Mouse (Mus musculus) forebrain, embryonic 11.5 days (tissue): ENCODE measurements around the gene Tcl1. TPM values are rescaled to one million over a fixed set of nuclear protein-coding genes. Genes with fewer than 3 reads are reported as not detected.
"Not testable (repeated sequence)": the region's sequence is repeated elsewhere in the genome, so short reads cannot be mapped to it uniquely, and the experiment has no call there.

Experiments
- ATAC-seq: fragments of 200-750 bp; cut with Nextera tagmentation; replicated peaks from 2 replicates; pipeline ENCODE4 v1.8.0; 2017; ENCODE audit warnings: moderate TSS enrichment; ENCODE audit not compliant: low FRiP score
- DNase-seq: peaks from one replicate; pipeline ENCODE4 v3.0.0-alpha.2; 2017; ENCODE audit warnings: low spot score
- H3K27ac ChIP-seq: fragments of 300-500 bp; sonication (generic); 2 replicates; pipeline ENCODE4 v1.5.1; 2014; ENCODE audit warnings: low read depth, low read length
- H3K27me3 ChIP-seq: fragments of 300-500 bp; sonication (generic); 2 replicates; pipeline ENCODE4 v1.6.1; 2014; ENCODE audit warnings: mild to moderate bottlenecking, low read length, mixed read lengths; ENCODE audit not compliant: control insufficient read depth, insufficient read depth
- H3K36me3 ChIP-seq: fragments of 300-500 bp; sonication (generic); 2 replicates; pipeline ENCODE4 v1.6.1; 2014; ENCODE audit warnings: mild to moderate bottlenecking, low read length, moderate library complexity, mixed read lengths; ENCODE audit not compliant: control insufficient read depth, insufficient read depth
- H3K4me1 ChIP-seq: fragments of 300-500 bp; sonication (generic); replicated peaks from 2 replicates; pipeline ENCODE4 v1.6.1; 2014; ENCODE audit warnings: low read length, mixed read lengths; ENCODE audit not compliant: control insufficient read depth, insufficient read depth
- H3K4me2 ChIP-seq: fragments of 300-500 bp; sonication (generic); 2 replicates; pipeline ENCODE4 v1.6.1; 2014; ENCODE audit warnings: low read depth, mild to moderate bottlenecking, low read length, moderate library complexity, mixed read lengths; ENCODE audit not compliant: severe bottlenecking
- H3K4me3 ChIP-seq: fragments of 300-500 bp; sonication (generic); 2 replicates; pipeline ENCODE4 v1.5.1; 2014; ENCODE audit warnings: low read depth, low read length
- H3K9ac ChIP-seq: fragments of 300-500 bp; sonication (generic); 2 replicates; pipeline ENCODE4 v1.6.1; 2014; ENCODE audit warnings: low read length
- H3K9me3 ChIP-seq: fragments of 300-500 bp; sonication (generic); 2 replicates; pipeline ENCODE4 v1.6.1; 2016; ENCODE audit warnings: low read length, mixed read lengths; ENCODE audit not compliant: control insufficient read depth
- WGBS: fragments of 180-500 bp; shearing (Covaris S2); extraction: QIAGEN DNeasy Blood & Tissue Kit; methylation state at CpG from one replicate; pipeline ENCODE4 v1.1.7; 2014; 5-methylcytosine and 5-hydroxymethylcytosine counted together
- polyA plus RNA-seq: library from polyadenylated mRNA; unstranded; fragments of >200 nt; fragmentation: Nextera tagmentation; extraction: Ambion mirVana; gene quantifications from 2 replicates; pipeline ENCODE4 v1.2.1, GENCODE M21; 2014

Tcl1 gene
- polyA plus RNA-seq, 1 experiment from 2014 or later = not detected

DNA sequence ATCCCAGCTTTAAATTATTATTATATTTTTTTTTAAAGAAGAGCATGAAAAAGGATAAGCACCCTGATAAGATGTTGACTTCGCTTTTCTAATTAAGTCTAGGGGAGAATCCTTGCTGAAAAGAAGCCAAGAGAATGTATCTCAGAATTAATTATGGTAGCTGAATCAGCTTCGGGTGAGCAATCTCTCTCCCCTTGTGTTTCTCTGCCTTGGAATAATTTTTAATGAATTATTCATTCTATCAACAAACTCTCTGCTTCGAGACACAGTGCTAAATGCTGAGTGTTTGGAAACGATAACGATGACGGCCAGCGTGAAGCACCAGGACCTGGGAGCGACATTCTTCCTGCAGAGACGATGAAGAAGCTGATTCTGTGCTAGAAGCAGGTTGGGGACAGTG is 16.5 kb upstream of the Tcl1 start:
- H3K4me2 ChIP-seq = no peak overlapping the region
- H3K4me3 ChIP-seq = no peak overlapping the region
- WGBS = 81% methylated on average over 9 of the region's 9 CpGs
- no peak overlapping the region for H3K9ac ChIP-seq
- H3K27ac ChIP-seq = no peak overlapping the region
- H3K27me3 ChIP-seq = no peaks in the 10 kb centered on the region
- DNase-seq (no peak), ATAC-seq (no peak)
- no peaks in the 10 kb centered on the region for H3K9me3 ChIP-seq
- H3K4me1 ChIP-seq = no peaks in the 10 kb centered on the region
- H3K36me3 ChIP-seq = no peaks in the 10 kb centered on the region

DNA sequence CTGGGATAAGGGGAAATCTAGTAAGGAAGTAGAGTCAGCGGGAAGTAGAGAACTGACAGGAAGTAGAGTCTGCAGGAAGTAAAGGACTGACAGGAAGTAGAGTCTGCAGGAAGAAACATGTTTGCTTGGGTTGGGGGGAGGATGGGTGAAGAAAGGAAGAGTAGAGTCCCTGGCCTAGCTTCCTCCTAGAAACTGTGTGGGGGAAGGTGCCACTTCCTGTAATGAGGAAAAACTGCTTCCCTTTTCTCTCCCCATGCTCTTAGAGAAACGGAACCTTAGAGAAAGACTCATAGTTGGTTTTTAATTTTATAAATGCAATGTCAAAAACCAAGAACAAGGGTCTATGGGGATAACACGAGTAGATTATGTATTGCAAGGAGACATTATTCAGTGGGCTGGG is 12.5 kb upstream of the Tcl1 start:
- H3K27me3 ChIP-seq = no peaks in the 10 kb centered on the region
- H3K4me3 ChIP-seq = no peak overlapping the region
- H3K4me1 ChIP-seq = no peaks in the 10 kb centered on the region
- H3K27ac ChIP-seq = no peak overlapping the region
- WGBS = 82% methylated on average over 3 of the region's 3 CpGs
- DNase-seq (no peak), ATAC-seq (no peak)
- H3K9me3 ChIP-seq = no peaks in the 10 kb centered on the region
- H3K9ac ChIP-seq = no peak overlapping the region
- H3K36me3 ChIP-seq = no peaks in the 10 kb centered on the region
- no peak overlapping the region for H3K4me2 ChIP-seq

DNA sequence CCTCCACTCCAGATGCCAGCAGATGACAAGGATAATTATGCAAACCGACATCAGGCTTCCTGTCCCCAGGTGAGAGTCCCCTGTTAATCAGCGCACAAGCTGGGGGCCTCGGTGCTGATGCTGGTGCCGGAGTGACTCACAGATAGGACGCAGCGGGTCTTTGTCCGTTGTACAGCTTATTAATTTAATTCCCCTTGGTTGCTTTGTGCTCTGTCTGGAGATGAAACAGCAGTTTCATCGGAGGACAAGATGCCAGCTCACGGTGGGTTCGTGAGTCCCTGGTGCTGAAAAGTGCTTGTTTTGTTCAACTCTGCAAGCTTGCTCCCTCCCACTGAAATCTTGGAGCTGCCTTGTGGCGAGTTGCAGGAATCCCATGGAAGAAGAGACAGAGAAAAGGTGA is 11.8 kb upstream of the Tcl1 start:
- 65% methylated on average over 11 of the region's 11 CpGs for WGBS

DNA sequence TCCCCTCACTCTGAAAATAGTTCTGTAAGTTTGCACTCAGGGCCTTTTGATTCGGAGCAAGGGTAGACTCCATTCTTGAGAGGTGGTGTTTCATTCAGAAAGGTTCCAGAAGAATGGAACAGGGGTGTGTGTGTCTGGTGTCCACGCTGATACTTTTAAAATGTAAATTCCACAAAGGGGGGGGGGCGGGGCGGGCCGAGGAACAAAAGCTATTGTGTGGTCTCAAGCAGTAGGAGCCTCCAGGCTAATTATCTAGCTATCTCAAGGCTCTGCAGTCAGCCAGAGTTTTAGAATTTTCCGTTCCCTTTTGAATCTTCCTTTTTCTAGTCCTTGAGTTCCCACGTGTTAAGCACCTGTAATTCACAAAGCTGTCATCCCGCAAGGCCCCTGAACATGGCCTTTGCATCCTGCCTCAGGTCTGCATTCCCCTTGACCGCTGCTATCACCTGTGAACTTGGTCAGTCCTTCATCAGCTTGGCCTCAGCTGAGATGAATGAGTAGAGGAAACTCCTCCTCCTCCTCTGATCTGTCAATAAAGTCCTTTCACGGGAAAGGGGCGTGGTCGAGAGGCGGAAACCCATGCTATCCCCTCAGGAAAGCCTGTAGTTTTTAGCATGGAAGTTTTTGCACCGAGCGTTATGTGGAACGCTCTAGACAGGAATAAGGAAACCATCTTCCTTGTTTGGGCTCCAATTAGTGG is 2.2 kb upstream of the Tcl1 start:
- no peak overlapping the region for H3K4me2 ChIP-seq
- H3K9ac ChIP-seq = no peak overlapping the region
- no peak overlapping the region for H3K4me3 ChIP-seq
- no peaks in the 10 kb centered on the region for H3K36me3 ChIP-seq
- no peaks in the 10 kb centered on the region for H3K27me3 ChIP-seq
- ATAC-seq = no peak
- no peaks in the 10 kb centered on the region for H3K9me3 ChIP-seq
- H3K27ac ChIP-seq = no peak overlapping the region
- DNase-seq = no peak
- WGBS = 42% methylated on average over 16 of the region's 16 CpGs
- no peaks in the 10 kb centered on the region for H3K4me1 ChIP-seq

More for the DNA sequence above, 11.8 kb upstream of the Tcl1 start:
- Histone ChIP-seq H3K36me3 (no peaks in the 10 kb centered on the region), H3K4me3 (no peak overlapping the region), H3K9me3 (no peaks in the 10 kb centered on the region), H3K27me3 (no peaks in the 10 kb centered on the region), H3K27ac (no peak overlapping the region), H3K4me1 (no peaks in the 10 kb centered on the region), H3K9ac (no peak overlapping the region), H3K4me2 (no peak overlapping the region)
- ATAC-seq = no peak
- DNase-seq = no peak

DNA sequence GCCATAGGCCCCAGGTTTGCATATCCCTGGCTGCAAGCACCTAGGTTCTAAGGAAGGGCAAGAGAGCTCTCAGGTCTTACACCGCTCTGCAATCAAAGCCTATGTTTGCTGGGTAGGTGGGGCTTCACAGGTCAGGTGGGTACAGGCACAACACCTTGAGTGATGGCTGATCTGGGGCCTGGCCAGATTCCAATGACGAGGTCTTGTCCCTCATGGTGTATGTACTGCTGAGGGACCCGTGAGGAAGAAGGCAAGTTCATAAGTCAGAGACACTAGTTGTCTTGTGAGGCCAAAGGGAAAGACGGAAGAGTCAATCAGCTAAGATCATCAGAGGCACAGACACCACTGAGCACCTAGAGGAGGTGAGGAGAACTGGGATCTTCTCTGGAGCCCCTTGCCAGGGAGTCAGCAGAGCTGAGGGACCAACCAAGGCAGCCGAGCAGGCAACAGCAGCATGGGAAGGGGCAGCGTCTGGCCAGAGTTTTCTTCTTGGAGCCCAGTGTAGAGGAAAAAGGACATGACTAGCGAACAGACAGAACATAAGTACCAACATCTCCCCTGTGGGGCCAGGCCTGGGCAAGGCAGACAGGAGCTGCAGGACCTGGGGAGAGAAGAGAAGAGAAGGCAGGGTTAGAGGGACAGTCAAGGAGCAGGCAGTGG is 5.4 kb downstream of the Tcl1 start:
- H3K27me3 ChIP-seq = no peaks in the 10 kb centered on the region
- H3K4me2 ChIP-seq = no peak overlapping the region
- H3K9ac ChIP-seq = no peak overlapping the region
- ATAC-seq (no peak), DNase-seq (no peak)
- no peaks in the 10 kb centered on the region for H3K36me3 ChIP-seq
- H3K27ac ChIP-seq = no peak overlapping the region
- H3K9me3 ChIP-seq = no peaks in the 10 kb centered on the region
- no peak overlapping the region for H3K4me3 ChIP-seq
- H3K4me1 ChIP-seq = no peaks in the 10 kb centered on the region
- WGBS = 91% methylated on average over 7 of the region's 7 CpGs

DNA sequence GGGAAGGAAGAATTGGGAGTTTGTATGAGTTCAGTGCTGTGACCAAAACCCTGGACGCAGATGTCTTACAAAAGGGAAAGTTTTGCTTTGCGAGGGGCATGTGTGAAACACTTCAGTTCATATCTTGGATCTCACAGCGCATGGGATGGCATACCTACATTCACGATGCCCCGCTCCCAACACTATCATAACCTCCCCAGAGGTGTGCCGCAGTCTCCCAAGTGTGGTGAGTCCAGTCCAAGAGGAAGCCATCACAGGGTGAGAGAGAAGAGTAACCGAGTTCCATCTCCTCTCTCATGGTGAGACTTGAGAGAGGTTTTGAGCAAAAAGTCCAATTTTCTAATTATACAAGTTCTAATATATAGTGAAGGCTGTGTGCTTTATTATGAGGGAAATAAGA is 13.4 kb downstream of the Tcl1 start:
- Histone ChIP-seq H3K36me3 (no peaks in the 10 kb centered on the region), H3K9ac (no peak overlapping the region), H3K9me3 (no peaks in the 10 kb centered on the region), H3K27me3 (no peaks in the 10 kb centered on the region), H3K4me3 (no peak overlapping the region), H3K4me2 (no peak overlapping the region), H3K27ac (no peak overlapping the region), H3K4me1 (no peaks in the 10 kb centered on the region)
- DNase-seq = no peak
- no peak for ATAC-seq
- 91% methylated on average over 7 of the region's 7 CpGs for WGBS

DNA sequence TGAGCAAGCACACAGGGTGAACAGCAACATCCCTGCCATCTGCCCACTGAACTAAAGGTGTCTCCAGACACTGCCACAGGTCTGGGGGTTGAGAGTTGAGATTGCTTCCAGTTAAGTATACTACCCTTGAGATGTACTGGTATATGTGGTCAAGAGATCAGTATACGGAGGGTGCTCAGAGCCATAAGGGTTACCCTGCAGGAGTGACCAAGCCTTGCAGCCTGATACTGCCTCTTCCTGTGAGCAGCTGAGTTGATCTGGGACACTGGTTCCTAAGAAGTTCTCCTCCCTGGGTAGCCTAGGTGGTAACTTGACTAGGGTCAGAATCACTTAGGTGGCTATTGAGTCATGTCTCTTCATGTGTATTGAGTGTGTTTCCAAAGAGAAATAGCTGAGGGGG is 14.2 kb downstream of the Tcl1 start:
- Histone ChIP-seq H3K9me3 (no peaks in the 10 kb centered on the region), H3K27me3 (no peaks in the 10 kb centered on the region)
- 84% methylated on average over 1 of the region's 1 CpGs for WGBS

DNA sequence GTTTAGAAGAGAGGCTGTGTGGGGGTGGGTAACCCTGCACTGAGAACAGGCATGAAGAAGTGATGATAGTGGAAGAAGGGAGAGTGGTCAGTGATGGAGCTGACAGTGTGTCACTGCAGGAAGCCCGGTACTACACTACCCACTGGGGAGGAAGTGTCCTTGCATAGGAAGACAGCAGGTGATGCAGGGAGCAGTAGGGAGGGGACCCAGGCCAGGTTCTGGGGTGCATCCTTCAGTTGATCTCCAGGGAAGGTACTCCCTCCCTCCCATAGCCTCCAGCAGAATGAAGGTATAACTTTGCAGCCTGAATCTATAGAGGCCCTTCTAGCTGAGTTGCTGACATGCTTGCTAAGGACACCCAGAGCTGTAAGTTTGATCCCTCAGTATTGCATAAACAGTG is 15.5 kb downstream of the Tcl1 start:
- ATAC-seq (no peak), DNase-seq (no peak)
- H3K9ac ChIP-seq = no peak overlapping the region
- WGBS = 89% methylated on average over 1 of the region's 1 CpGs
- no peak overlapping the region for H3K4me2 ChIP-seq
- H3K4me3 ChIP-seq = no peak overlapping the region
- no peaks in the 10 kb centered on the region for H3K36me3 ChIP-seq
- no peak overlapping the region for H3K27ac ChIP-seq
- no peaks in the 10 kb centered on the region for H3K9me3 ChIP-seq
- no peaks in the 10 kb centered on the region for H3K4me1 ChIP-seq
- no peaks in the 10 kb centered on the region for H3K27me3 ChIP-seq

More for the DNA sequence above, 14.2 kb downstream of the Tcl1 start:
- no peaks in the 10 kb centered on the region for H3K4me1 ChIP-seq
- no peak overlapping the region for H3K9ac ChIP-seq
- no peak overlapping the region for H3K4me2 ChIP-seq
- no peak overlapping the region for H3K27ac ChIP-seq
- no peak overlapping the region for H3K4me3 ChIP-seq
- H3K36me3 ChIP-seq = no peaks in the 10 kb centered on the region
- ATAC-seq (no peak), DNase-seq (no peak)

DNA sequence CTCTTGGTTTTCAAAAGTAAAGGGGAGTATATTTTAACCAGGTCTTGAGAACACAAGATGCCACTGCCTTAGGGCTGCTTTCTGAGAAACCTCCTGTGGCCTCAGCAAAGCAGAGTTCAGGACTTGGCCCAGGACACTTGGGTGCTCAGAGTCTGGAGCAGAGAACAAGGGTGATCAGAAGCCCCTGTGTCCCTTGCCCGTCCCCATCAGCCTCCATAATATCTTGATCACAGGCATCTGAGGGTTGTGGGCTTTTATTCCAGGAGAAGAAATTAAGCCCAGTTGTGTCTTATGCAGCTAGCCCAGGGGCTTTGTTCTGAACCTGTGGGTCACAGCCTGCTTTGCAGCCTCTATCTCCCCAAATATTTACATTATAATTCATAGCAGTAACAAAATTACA is 20.9 kb downstream of the Tcl1 start, which contains the start of gene Tcl1b4:
Gene Tcl1b4, plus strand, starts transcription at position 301 of the 400 bp plus-strand sequence.
- not testable (repeated sequence) for H3K4me1 ChIP-seq, H3K36me3 ChIP-seq, H3K9ac ChIP-seq, H3K27me3 ChIP-seq, ATAC-seq, DNase-seq, H3K4me3 ChIP-seq, H3K9me3 ChIP-seq, H3K4me2 ChIP-seq, H3K27ac ChIP-seq
- 80% methylated on average over 1 of the region's 1 CpGs for WGBS
